Mouse (Mus musculus): Measurements from ENCODE around the gene Xrra1.
"Not testable (repeated sequence)": the region's sequence is repeated elsewhere in the genome, so short reads cannot be mapped to it uniquely, and the experiment has no call there.

The Xrra1 gene

GRCm38 (mm10) chr7:99858813-99859585 is at the start of gene Xrra1:
Gene Xrra1 (plus strand): TSS chr7:99859116.
- peak; percentile 89 to 90 for DNase-seq

GRCm38 (mm10) chr7:99810814-99811213 is 48.1 kb upstream of the Xrra1 start:
- DNase-seq: no peak

- no peak for DNase-seq
Observed at GRCm38 (mm10) chr7:99811661-99812060, 47.3 kb upstream of the Xrra1 start.

- DNase-seq: peak; percentile 18 to 58
Observed at GRCm38 (mm10) chr7:99813394-99813793, 45.5 kb upstream of the Xrra1 start.

- DNase-seq: not testable (repeated sequence)
Observed at GRCm38 (mm10) chr7:99818181-99818725, 40.7 kb upstream of the Xrra1 start.

GRCm38 (mm10) chr7:99821953-99822352 is 37.0 kb upstream of the Xrra1 start:
- no peak for DNase-seq

GRCm38 (mm10) chr7:99822426-99822825 is 36.5 kb upstream of the Xrra1 start:
- DNase-seq: no peak

- DNase-seq: no peak
Observed at GRCm38 (mm10) chr7:99823045-99823663, 35.8 kb upstream of the Xrra1 start.

GRCm38 (mm10) chr7:99824649-99825483 is 34.0 kb upstream of the Xrra1 start:
- no peak for DNase-seq

GRCm38 (mm10) chr7:99825511-99825910 is 33.4 kb upstream of the Xrra1 start:
- no peak for DNase-seq

GRCm38 (mm10) chr7:99826096-99826495 is 32.8 kb upstream of the Xrra1 start:
- no peak for DNase-seq

- peak; percentile 79 to 92 for DNase-seq
Observed at GRCm38 (mm10) chr7:99828083-99828570, 30.8 kb upstream of the Xrra1 start, which contains the start of gene Neu3. Gene Neu3 (minus strand): TSS chr7:99828417.

GRCm38 (mm10) chr7:99833115-99833845 is 25.6 kb upstream of the Xrra1 start:
- DNase-seq: no peak

GRCm38 (mm10) chr7:99833846-99834222 is 25.1 kb upstream of the Xrra1 start:
- DNase-seq: no peak

GRCm38 (mm10) chr7:99834314-99834853 is 24.5 kb upstream of the Xrra1 start:
- DNase-seq: no peak

- DNase-seq: no peak
Observed at GRCm38 (mm10) chr7:99836781-99837180, 22.1 kb upstream of the Xrra1 start.

GRCm38 (mm10) chr7:99837358-99838071 is 21.4 kb upstream of the Xrra1 start:
- no peak for DNase-seq

- no peak for DNase-seq
Observed at GRCm38 (mm10) chr7:99838241-99838640, 20.7 kb upstream of the Xrra1 start.

- DNase-seq: no peak
Observed at GRCm38 (mm10) chr7:99845533-99846236, 13.2 kb upstream of the Xrra1 start.

- no peak for DNase-seq
Observed at GRCm38 (mm10) chr7:99850534-99850933, 8.4 kb upstream of the Xrra1 start.

- DNase-seq: no peak
Observed at GRCm38 (mm10) chr7:99851121-99851520, 7.8 kb upstream of the Xrra1 start.

All from spleen, adult 18-20 months (tissue).